Mouse (Mus musculus) heart, adult 2 months (tissue): Measurements from ENCODE around the gene Kdm2b. TPM values are rescaled to one million over a fixed set of nuclear protein-coding genes. Genes with fewer than 3 reads are reported as not detected.
"Not testable (repeated sequence)": the region's sequence is repeated elsewhere in the genome, so short reads cannot be mapped to it uniquely, and the experiment has no call there.

Source experiments
- DNase-seq, 2 experiments: peaks; one replicate each; pipeline ENCODE4 v3.0.0; 2021
- H3K27ac ChIP-seq: fragments of 200-600 bp; 2 replicates; pipeline ENCODE4 v1.8.1; 2022
- H3K27me3 ChIP-seq: fragments of 200-500 bp; 2 replicates; pipeline ENCODE4 v1.6.1; 2012; ENCODE audit warnings: mild to moderate bottlenecking, low read length, inconsistent platforms, mixed read lengths; ENCODE audit not compliant: control insufficient read depth, insufficient read depth
- H3K36me3 ChIP-seq: fragments of 200-500 bp; 2 replicates; pipeline ENCODE4 v1.6.1; 2012; ENCODE audit warnings: low read length, inconsistent platforms; ENCODE audit not compliant: control insufficient read depth, insufficient read depth
- H3K4me1 ChIP-seq: fragments of 200-500 bp; 2 replicates; pipeline ENCODE4 v1.6.1; 2011; ENCODE audit warnings: low read length; ENCODE audit not compliant: control insufficient read depth, insufficient read depth
- H3K4me3 ChIP-seq: fragments of 200-600 bp; 2 replicates; pipeline ENCODE4 v1.8.1; 2022
- H3K79me2 ChIP-seq: fragments of 200-500 bp; replicated peaks from 2 replicates; pipeline ENCODE4 v1.6.1; 2012; ENCODE audit warnings: mild to moderate bottlenecking, inconsistent platforms, low read length, moderate library complexity, mixed read lengths; ENCODE audit not compliant: control insufficient read depth, insufficient read depth
- H3K9ac ChIP-seq: fragments of 200-500 bp; 2 replicates; pipeline ENCODE4 v1.6.1; 2012; ENCODE audit warnings: low read depth, mild to moderate bottlenecking, control low read depth, inconsistent platforms, low read length, mixed read lengths
- CTCF ChIP-seq: fragments of 200-600 bp; IDR thresholded peaks from 2 replicates; pipeline ENCODE4 v1.8.1; 2022; ENCODE audit warnings: antibody characterized with exemption, mild to moderate bottlenecking, moderate library complexity
- EP300 ChIP-seq: fragments of 200-500 bp; IDR thresholded peaks from 2 replicates; pipeline ENCODE4 v1.6.1; 2011; ENCODE audit warnings: low read depth, low read length, control low read depth; ENCODE audit not compliant: insufficient read depth
- POLR2A ChIP-seq: fragments of 200-500 bp; IDR thresholded peaks from 2 replicates; pipeline ENCODE4 v1.6.1; 2011; ENCODE audit warnings: mild to moderate bottlenecking, low read depth, low read length, control low read depth; ENCODE audit not compliant: insufficient read depth
- WGBS: fragments of 180-500 bp; shearing (Covaris S2); methylation state at CpG from one replicate; pipeline ENCODE4 v1.1.7; 2018; 5-methylcytosine and 5-hydroxymethylcytosine counted together
- intact Hi-C: fragments of 180-260 bp; cut with DNase I; formaldehyde crosslinking; loops from one replicate; pipeline ENCODE4 v1.15.1; 2025
- polyA plus RNA-seq: library from polyadenylated mRNA; depleted of rRNA; stranded (reverse); fragments of >200 nt; gene quantifications from 2 replicates; pipeline ENCODE4 v1.2.3, GENCODE M21; 2012
- total RNA-seq, 2 experiments: library from RNA; stranded (reverse); gene quantifications; 2 replicates each; pipeline ENCODE4 v1.2.3; 2021

The Kdm2b gene
- total and polyA plus RNA-seq, 3 experiments = 8.2 to 14.6 (median 12.5) TPM

GRCm38 (mm10) chr5:122974701-122975100 lies 14.9 kb downstream of the Kdm2b start:
- H3K36me3 ChIP-seq, H3K4me3 ChIP-seq, intact Hi-C loops, H3K27me3 ChIP-seq, DNase-seq, H3K79me2 ChIP-seq, H3K27ac ChIP-seq, H3K4me1 ChIP-seq, H3K9ac ChIP-seq: not testable (repeated sequence)
- TF ChIP-seq CTCF = peak; percentile 22; the same call in 1 of the 2 replicates
- 92% methylated on average over 4 of the region's 4 CpGs for WGBS

DNA sequence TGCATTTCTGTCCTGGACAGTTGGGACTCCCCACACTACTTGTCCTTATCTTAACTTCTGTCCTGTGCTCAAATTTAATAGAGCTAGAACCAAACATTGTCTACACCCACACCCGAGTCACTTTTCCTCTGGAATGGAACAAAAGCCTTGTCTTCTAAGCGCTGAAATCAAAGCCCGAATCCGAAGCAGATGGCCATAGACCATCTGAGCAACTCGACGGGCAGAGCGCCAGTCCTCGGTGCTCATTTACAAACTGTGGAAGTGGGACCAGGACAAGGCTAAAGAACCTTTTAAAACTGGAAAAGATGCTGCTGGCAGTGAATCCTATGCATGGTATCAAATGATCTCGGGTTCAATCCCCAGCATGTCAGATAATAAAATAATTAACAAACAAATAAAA lies 17.5 kb downstream of the Kdm2b start:
- TF ChIP-seq CTCF = no peak
- no peak for TF ChIP-seq POLR2A
- TF ChIP-seq EP300 = no peak
- intact Hi-C loops = no loop called here
- Histone ChIP-seq H3K4me3 (no peak overlapping the region), H3K27ac (no peak overlapping the region), H3K9ac (no peak overlapping the region), H3K4me1 (no peaks in the 10 kb centered on the region), H3K79me2 (no peaks in the 10 kb centered on the region), H3K27me3 (no peaks in the 10 kb centered on the region), H3K36me3 (no peaks in the 10 kb centered on the region)
- 70% methylated on average over 9 of the region's 9 CpGs for WGBS
- DNase-seq = no peak

GRCm38 (mm10) chr5:122971438-122971837 lies 18.2 kb downstream of the Kdm2b start:
- Histone ChIP-seq H3K79me2 (no peaks in the 10 kb centered on the region), H3K36me3 (no peaks in the 10 kb centered on the region), H3K9ac (no peak overlapping the region), H3K4me3 (no peak overlapping the region), H3K4me1 (no peaks in the 10 kb centered on the region), H3K27ac (no peak overlapping the region), H3K27me3 (no peaks in the 10 kb centered on the region)
- TF ChIP-seq POLR2A (no peak), CTCF (no peak), EP300 (no peak)
- intact Hi-C loops = no loop called here
- WGBS = 82% methylated on average over 4 of the region's 4 CpGs
- DNase-seq = no peak

- intact Hi-C loops = no loop called here
- Histone ChIP-seq H3K27ac (no peak overlapping the region), H3K4me1 (no peaks in the 10 kb centered on the region), H3K9ac (no peak overlapping the region), H3K27me3 (no peaks in the 10 kb centered on the region), H3K79me2 (no peaks in the 10 kb centered on the region), H3K36me3 (no peaks in the 10 kb centered on the region), H3K4me3 (no peak overlapping the region)
- no peak for DNase-seq
- TF ChIP-seq EP300 = no peak
- no peak for TF ChIP-seq POLR2A
- TF ChIP-seq CTCF = no peak
- WGBS = 90% methylated on average over 5 of the region's 5 CpGs
Observed at GRCm38 (mm10) chr5:122970056-122970455, 19.6 kb downstream of the Kdm2b start.

DNA sequence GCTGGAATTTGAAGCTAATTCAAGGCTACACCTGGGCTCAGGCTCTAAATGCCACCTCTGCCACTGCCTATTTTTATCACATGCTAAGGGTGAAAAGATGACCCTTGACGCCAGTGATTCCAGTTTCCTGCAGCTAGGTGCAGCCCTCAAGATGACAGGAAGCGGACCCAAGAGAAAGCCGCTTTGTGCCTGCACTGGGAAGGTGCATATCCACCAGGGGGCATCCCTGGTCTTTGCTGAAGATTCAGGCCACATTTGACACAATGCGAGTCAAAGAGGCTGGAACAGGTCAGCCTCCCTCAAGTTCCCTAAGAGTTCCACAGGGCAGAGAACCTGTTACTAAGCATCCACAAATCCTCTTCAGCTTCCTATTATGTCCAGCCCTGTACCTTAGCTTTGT lies 21.3 kb downstream of the Kdm2b start:
- intact Hi-C loops = loop anchor here (1.0 kb wide), 2 partner anchors 45 to 78 kb away; no protein-coding TSS in a partner anchor
- Histone ChIP-seq H3K9ac (no peak overlapping the region), H3K4me1 (no peaks in the 10 kb centered on the region), H3K79me2 (no peaks in the 10 kb centered on the region), H3K4me3 (no peak overlapping the region), H3K27me3 (no peaks in the 10 kb centered on the region), H3K36me3 (no peaks in the 10 kb centered on the region), H3K27ac (no peak overlapping the region)
- peak; percentile 77 to 82 for DNase-seq
- 16% methylated on average over 4 of the region's 4 CpGs for WGBS
- TF ChIP-seq CTCF (peak; percentile 95), EP300 (peak; percentile 78; the same call in 1 of the 2 replicates), POLR2A (no peak)

DNA sequence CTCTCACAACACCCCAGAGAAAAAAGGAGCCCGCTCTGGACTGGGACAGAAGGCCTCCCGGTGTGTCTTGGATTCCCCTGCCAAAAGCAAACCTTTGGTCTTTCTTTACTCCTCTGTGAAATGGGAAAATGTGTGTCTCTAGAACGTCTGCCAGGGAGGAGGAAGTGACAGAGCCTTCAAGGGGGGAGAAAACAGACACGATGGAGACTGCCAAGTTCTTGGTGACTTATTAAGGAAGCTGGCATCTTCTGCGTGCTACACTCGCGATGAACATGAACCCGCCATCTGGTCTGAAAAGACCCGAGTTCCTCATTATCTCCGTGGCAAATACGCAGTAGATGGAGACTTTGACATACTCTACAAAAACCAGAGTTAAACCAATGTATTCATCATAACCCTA lies 24.2 kb downstream of the Kdm2b start:
- DNase-seq = no peak
- no peaks in the 10 kb centered on the region for H3K36me3 ChIP-seq
- WGBS = 79% methylated on average over 11 of the region's 11 CpGs

More for the DNA sequence above, 24.2 kb downstream of the Kdm2b start:
- intact Hi-C loops = no loop called here
- H3K27me3 ChIP-seq = no peaks in the 10 kb centered on the region
- H3K27ac ChIP-seq = no peak overlapping the region
- H3K4me3 ChIP-seq = no peak overlapping the region
- no peaks in the 10 kb centered on the region for H3K4me1 ChIP-seq
- no peak overlapping the region for H3K9ac ChIP-seq
- TF ChIP-seq EP300 (no peak), POLR2A (no peak), CTCF (no peak)
- no peaks in the 10 kb centered on the region for H3K79me2 ChIP-seq
